Mouse (Mus musculus): ENCODE data around the gene Aurka. TPM values are rescaled to one million over a fixed set of nuclear protein-coding genes. Genes with fewer than 3 reads are reported as not detected.
A peak's percentile ranks its signal among the peaks of the same experiment; 100 is the strongest.

Aurka gene
- polyA plus RNA-seq, 1 experiment from 2014 or later = 108 TPM

- peak; percentile 72 for DNase-seq (ENCODE audit: low spot score)
Observed at GRCm38 (mm10) chr2:172381898-172382297, 11.6 kb upstream of the Aurka start.

GRCm38 (mm10) chr2:172381341-172381740 lies 11.0 kb upstream of the Aurka start:
- DNase-seq (ENCODE audit: low spot score) = no peak

- no peak for DNase-seq (ENCODE audit: low spot score)
Observed at GRCm38 (mm10) chr2:172380513-172380912, 10.2 kb upstream of the Aurka start.

GRCm38 (mm10) chr2:172378332-172378731 lies 8.0 kb upstream of the Aurka start:
- peak; percentile 83 for DNase-seq (ENCODE audit: low spot score)

GRCm38 (mm10) chr2:172376999-172377515 lies 6.7 kb upstream of the Aurka start:
- no peak for DNase-seq (ENCODE audit: low spot score)

- DNase-seq (ENCODE audit: low spot score) = no peak
Observed at GRCm38 (mm10) chr2:172376551-172376950, 6.2 kb upstream of the Aurka start.

GRCm38 (mm10) chr2:172371258-172371657 lies 923 bp upstream of the Aurka start:
- peak; percentile 24 for DNase-seq (ENCODE audit: low spot score)

GRCm38 (mm10) chr2:172363176-172363575 lies 7.2 kb downstream of the Aurka start:
- no peak for DNase-seq (ENCODE audit: low spot score)

- no peak for DNase-seq (ENCODE audit: low spot score)
Observed at GRCm38 (mm10) chr2:172355833-172356232, 14.5 kb downstream of the Aurka start.

- DNase-seq (ENCODE audit: low spot score) = no peak
Observed at GRCm38 (mm10) chr2:172354761-172355160, 15.6 kb downstream of the Aurka start.

GRCm38 (mm10) chr2:172353218-172353617 lies 17.1 kb downstream of the Aurka start:
- no peak for DNase-seq (ENCODE audit: low spot score)

- no peak for DNase-seq (ENCODE audit: low spot score)
Observed at GRCm38 (mm10) chr2:172350773-172351172, 19.6 kb downstream of the Aurka start.

- no peak for DNase-seq (ENCODE audit: low spot score)
Observed at GRCm38 (mm10) chr2:172349776-172350175, 20.6 kb downstream of the Aurka start.

- no peak for DNase-seq (ENCODE audit: low spot score)
Observed at GRCm38 (mm10) chr2:172348297-172348950, 21.9 kb downstream of the Aurka start.

- no peak for DNase-seq (ENCODE audit: low spot score)
Observed at GRCm38 (mm10) chr2:172346933-172347611, 23.3 kb downstream of the Aurka start.

- DNase-seq (ENCODE audit: low spot score) = peak; percentile 16
Observed at GRCm38 (mm10) chr2:172346034-172346929, 24.1 kb downstream of the Aurka start.

GRCm38 (mm10) chr2:172345258-172345738 lies 25.0 kb downstream of the Aurka start, which contains the start of gene Fam210b:
Gene Fam210b (plus strand): TSS chr2:172345565.
- DNase-seq (ENCODE audit: low spot score) = peak; percentile 98

GRCm38 (mm10) chr2:172344669-172345068 lies 25.7 kb downstream of the Aurka start:
- no peak for DNase-seq (ENCODE audit: low spot score)

GRCm38 (mm10) chr2:172343751-172344150 lies 26.6 kb downstream of the Aurka start:
- no peak for DNase-seq (ENCODE audit: low spot score)

GRCm38 (mm10) chr2:172341606-172342005 lies 28.7 kb downstream of the Aurka start:
- DNase-seq (ENCODE audit: low spot score) = no peak

GRCm38 (mm10) chr2:172340936-172341335 lies 29.4 kb downstream of the Aurka start:
- DNase-seq (ENCODE audit: low spot score) = no peak

Measured in thymus, postnatal 0 days (tissue).